Mouse (Mus musculus) liver, embryonic 16.5 days (tissue): ENCODE measurements around the gene Ubash3a. TPM values are rescaled to one million over a fixed set of nuclear protein-coding genes. Genes with fewer than 3 reads are reported as not detected.

Source experiments
- ATAC-seq: fragments of 200-750 bp; cut with Nextera tagmentation; 2 replicates; pipeline ENCODE4 v1.8.0; 2017; ENCODE audit warnings: low read depth, mild to moderate bottlenecking, moderate number of reproducible peaks, moderate library complexity
- H3K27ac ChIP-seq: fragments of 300-500 bp; sonication (generic); 2 replicates; pipeline ENCODE4 v1.5.1; 2014; ENCODE audit warnings: mild to moderate bottlenecking, low read length
- H3K27me3 ChIP-seq: fragments of 300-500 bp; sonication (generic); 2 replicates; pipeline ENCODE4 v1.6.1; 2014; ENCODE audit warnings: low read depth, low read length, mixed read lengths; ENCODE audit not compliant: control insufficient read depth, insufficient read depth
- H3K36me3 ChIP-seq: fragments of 300-500 bp; sonication (generic); 2 replicates; pipeline ENCODE4 v1.6.1; 2014; ENCODE audit warnings: mild to moderate bottlenecking; ENCODE audit not compliant: control insufficient read depth, insufficient read depth
- H3K4me1 ChIP-seq: fragments of 300-500 bp; sonication (generic); 2 replicates; pipeline ENCODE4 v1.6.1; 2014; ENCODE audit warnings: low read depth, low read length, mixed read lengths; ENCODE audit not compliant: control insufficient read depth
- H3K4me2 ChIP-seq: fragments of 300-500 bp; sonication (generic); 2 replicates; pipeline ENCODE4 v1.6.1; 2014; ENCODE audit warnings: low read depth, low read length, mixed read lengths
- H3K4me3 ChIP-seq: fragments of 300-500 bp; sonication (generic); 2 replicates; pipeline ENCODE4 v1.5.1; 2014; ENCODE audit warnings: low read depth, mild to moderate bottlenecking, low read length
- H3K9ac ChIP-seq: fragments of 300-500 bp; sonication (generic); 2 replicates; pipeline ENCODE4 v1.6.1; 2014; ENCODE audit warnings: low read depth, low read length
- H3K9me3 ChIP-seq: fragments of 300-500 bp; sonication (generic); replicated peaks from 2 replicates; pipeline ENCODE4 v1.6.1; 2016; ENCODE audit warnings: low read length; ENCODE audit not compliant: control insufficient read depth
- WGBS: fragments of 180-500 bp; shearing (Covaris S2); extraction: QIAGEN DNeasy Blood & Tissue Kit; methylation state at CpG from one replicate; pipeline ENCODE4 v1.1.7; 2014; ENCODE audit not compliant: insufficient replicate concordance; 5-methylcytosine and 5-hydroxymethylcytosine counted together
- polyA plus RNA-seq: library from polyadenylated mRNA; unstranded; fragments of >200 nt; fragmentation: Nextera tagmentation; extraction: Ambion mirVana; gene quantifications from 2 replicates; pipeline ENCODE4 v1.2.1, GENCODE M21; 2015

Gene Ubash3a
- polyA plus RNA-seq, 1 experiment from 2014 or later: 6.3 TPM

GRCm38 (mm10) chr17:31183180-31183974 lies 24.3 kb upstream of the Ubash3a start:
- Histone ChIP-seq H3K9ac (no peak overlapping the region), H3K4me2 (no peak overlapping the region; the same call in 1 of the 2 replicates), H3K4me1 (peaks cover 2% of the 10 kb centered on the region), H3K36me3 (no peaks in the 10 kb centered on the region), H3K27me3 (no peaks in the 10 kb centered on the region), H3K9me3 (no peaks in the 10 kb centered on the region), H3K4me3 (no peak overlapping the region), H3K27ac (no peak overlapping the region)
- WGBS: 49% methylated on average over 12 of the region's 12 CpGs
- peak; percentile 68 for ATAC-seq

- H3K9me3 ChIP-seq: no peaks in the 10 kb centered on the region
- H3K4me3 ChIP-seq: no peak overlapping the region
- no peak overlapping the region for H3K9ac ChIP-seq
- ATAC-seq: no peak
- 54% methylated on average over 12 of the region's 12 CpGs for WGBS
- no peaks in the 10 kb centered on the region for H3K36me3 ChIP-seq
- no peak overlapping the region for H3K27ac ChIP-seq
- H3K4me2 ChIP-seq: no peak overlapping the region
- H3K4me1 ChIP-seq: peaks cover 2% of the 10 kb centered on the region
- no peaks in the 10 kb centered on the region for H3K27me3 ChIP-seq
Measured at GRCm38 (mm10) chr17:31184269-31184990, 23.2 kb upstream of the Ubash3a start.

- WGBS: 14% methylated on average over 4 of the region's 4 CpGs
- H3K4me2 ChIP-seq: no peak overlapping the region
- H3K9ac ChIP-seq: no peak overlapping the region
- no peaks in the 10 kb centered on the region for H3K36me3 ChIP-seq
- H3K27ac ChIP-seq: no peak overlapping the region
- peaks cover 2% of the 10 kb centered on the region for H3K4me1 ChIP-seq
- no peak overlapping the region for H3K4me3 ChIP-seq
- no peaks in the 10 kb centered on the region for H3K27me3 ChIP-seq
- no peak for ATAC-seq
- H3K9me3 ChIP-seq: no peaks in the 10 kb centered on the region
Measured at GRCm38 (mm10) chr17:31187370-31187769, 20.3 kb upstream of the Ubash3a start.

GRCm38 (mm10) chr17:31191825-31192224 lies 15.8 kb upstream of the Ubash3a start:
- Histone ChIP-seq H3K4me2 (no peak overlapping the region), H3K27me3 (no peaks in the 10 kb centered on the region), H3K9me3 (no peaks in the 10 kb centered on the region), H3K4me1 (no peaks in the 10 kb centered on the region), H3K36me3 (no peaks in the 10 kb centered on the region), H3K27ac (no peak overlapping the region), H3K9ac (no peak overlapping the region), H3K4me3 (no peak overlapping the region)
- 68% methylated on average over 8 of the region's 8 CpGs for WGBS
- no peak for ATAC-seq

GRCm38 (mm10) chr17:31192663-31193062 lies 15.0 kb upstream of the Ubash3a start:
- no peaks in the 10 kb centered on the region for H3K27me3 ChIP-seq

GRCm38 (mm10) chr17:31193360-31193759 lies 14.3 kb upstream of the Ubash3a start:
- Histone ChIP-seq H3K27me3 (no peaks in the 10 kb centered on the region), H3K27ac (no peak overlapping the region), H3K4me2 (no peak overlapping the region), H3K9ac (no peak overlapping the region), H3K4me1 (no peaks in the 10 kb centered on the region), H3K9me3 (no peaks in the 10 kb centered on the region), H3K4me3 (no peak overlapping the region), H3K36me3 (no peaks in the 10 kb centered on the region)
- no peak for ATAC-seq
- 80% methylated on average over 9 of the region's 9 CpGs for WGBS

More at GRCm38 (mm10) chr17:31192663-31193062, 15.0 kb upstream of the Ubash3a start:
- H3K27ac ChIP-seq: no peak overlapping the region
- no peaks in the 10 kb centered on the region for H3K9me3 ChIP-seq
- no peak for ATAC-seq
- WGBS: 33% methylated on average over 2 of the region's 2 CpGs
- H3K36me3 ChIP-seq: no peaks in the 10 kb centered on the region
- H3K4me3 ChIP-seq: no peak overlapping the region
- H3K4me2 ChIP-seq: no peak overlapping the region
- H3K4me1 ChIP-seq: no peaks in the 10 kb centered on the region
- no peak overlapping the region for H3K9ac ChIP-seq

GRCm38 (mm10) chr17:31195207-31195606 lies 12.5 kb upstream of the Ubash3a start:
- Histone ChIP-seq H3K27ac (no peak overlapping the region), H3K27me3 (no peaks in the 10 kb centered on the region), H3K4me2 (no peak overlapping the region), H3K9me3 (no peaks in the 10 kb centered on the region), H3K9ac (no peak overlapping the region), H3K4me1 (no peaks in the 10 kb centered on the region), H3K36me3 (no peaks in the 10 kb centered on the region), H3K4me3 (no peak overlapping the region)
- peak; percentile 9; the same call in 1 of the 2 replicates for ATAC-seq
- 49% methylated on average over 6 of the region's 6 CpGs for WGBS

GRCm38 (mm10) chr17:31196283-31196682 lies 11.4 kb upstream of the Ubash3a start:
- H3K27ac ChIP-seq: no peak overlapping the region
- H3K4me2 ChIP-seq: no peak overlapping the region
- H3K4me1 ChIP-seq: no peaks in the 10 kb centered on the region
- no peak overlapping the region for H3K4me3 ChIP-seq
- H3K36me3 ChIP-seq: no peaks in the 10 kb centered on the region
- no peak for ATAC-seq
- no peaks in the 10 kb centered on the region for H3K9me3 ChIP-seq
- no peaks in the 10 kb centered on the region for H3K27me3 ChIP-seq
- 65% methylated on average over 7 of the region's 7 CpGs for WGBS
- no peak overlapping the region for H3K9ac ChIP-seq

- Histone ChIP-seq H3K27me3 (no peaks in the 10 kb centered on the region), H3K4me2 (no peak within 1 kb of the TSS), H3K9ac (no peak within 1 kb of the TSS), H3K4me1 (no peaks in the 10 kb centered on the region), H3K4me3 (no peak within 1 kb of the TSS), H3K9me3 (no peaks in the 10 kb centered on the region), H3K36me3 (no peaks in the 10 kb centered on the region), H3K27ac (no peak within 1 kb of the TSS)
- no peak for ATAC-seq
- WGBS: 66% methylated on average over 11 of the region's 11 CpGs
Measured at GRCm38 (mm10) chr17:31198877-31199276, 8.8 kb upstream of the Ubash3a start, which contains the start of gene Tmprss3. Tmprss3 (minus strand) TSS chr17:31198977.
